Mouse (Mus musculus) ES-E14 (cell line): Measurements from ENCODE around the gene Baiap2.

ENCODE experiments used
- HCFC1 ChIP-seq: IDR thresholded peaks from 2 replicates; pipeline ENCODE4 v1.6.1; 2012; ENCODE audit warnings: low read length, inconsistent platforms, borderline replicate concordance; ENCODE audit not compliant: insufficient read depth
- ZNF384 ChIP-seq: IDR thresholded peaks from 2 replicates; pipeline ENCODE4 v1.6.1; 2012; ENCODE audit warnings: low read depth, low read length, inconsistent platforms

DNA sequence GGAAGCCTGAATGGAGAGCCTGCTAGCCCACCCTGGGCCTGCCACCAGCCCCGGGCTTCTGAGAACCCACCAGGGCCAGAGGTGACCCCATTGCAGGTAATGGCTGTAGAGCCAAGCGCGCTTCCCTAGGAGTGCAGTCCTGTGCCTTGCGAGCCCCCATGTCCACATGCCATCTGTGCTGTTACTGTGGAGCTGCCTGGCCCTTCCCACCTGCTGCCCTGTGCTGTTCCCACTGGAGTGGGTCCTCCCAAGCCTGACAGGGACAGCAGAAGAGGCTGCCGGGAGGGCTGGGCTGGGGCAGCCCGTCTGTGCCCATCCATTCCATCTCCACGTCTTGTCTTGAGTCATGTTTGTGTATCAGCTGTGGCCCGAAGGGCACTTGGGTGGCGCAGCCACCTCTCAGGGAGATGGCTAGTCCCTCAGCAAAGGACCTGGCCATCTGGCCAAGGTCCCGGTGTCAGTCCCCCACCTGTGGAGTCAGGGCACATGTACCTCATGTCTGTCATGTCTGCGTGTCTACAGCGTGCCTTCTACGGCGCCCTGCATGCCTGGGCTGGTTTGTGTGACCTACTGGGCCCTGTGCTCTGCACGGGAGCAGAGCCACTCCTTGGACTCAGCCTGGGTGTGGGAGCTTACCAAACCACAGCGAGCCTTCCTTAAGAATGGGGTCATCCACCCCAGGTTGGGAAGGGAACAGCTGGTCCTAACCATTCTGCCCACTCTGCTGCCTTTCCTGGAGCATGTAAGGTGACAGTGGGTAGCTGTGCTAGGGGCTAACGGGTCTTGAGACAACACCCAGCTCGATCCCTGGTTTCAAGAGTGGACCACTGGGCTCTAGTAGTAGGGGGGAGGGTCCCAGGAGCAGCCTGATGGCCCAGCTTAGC lies 63.1 kb downstream of the Baiap2 start:
- TF ChIP-seq HCFC1 (no peak), ZNF384 (no peak)
